Mouse (Mus musculus) cerebellum, postnatal 36 days (tissue): Measurements from ENCODE around the gene Pck1.

Experiments
- DNase-seq, 2 experiments: peaks; one replicate each; pipeline ENCODE4 v3.0.0; 2021 to 2022; ENCODE audit warnings: mixed read lengths in 2 of 2

Gene Pck1

DNA sequence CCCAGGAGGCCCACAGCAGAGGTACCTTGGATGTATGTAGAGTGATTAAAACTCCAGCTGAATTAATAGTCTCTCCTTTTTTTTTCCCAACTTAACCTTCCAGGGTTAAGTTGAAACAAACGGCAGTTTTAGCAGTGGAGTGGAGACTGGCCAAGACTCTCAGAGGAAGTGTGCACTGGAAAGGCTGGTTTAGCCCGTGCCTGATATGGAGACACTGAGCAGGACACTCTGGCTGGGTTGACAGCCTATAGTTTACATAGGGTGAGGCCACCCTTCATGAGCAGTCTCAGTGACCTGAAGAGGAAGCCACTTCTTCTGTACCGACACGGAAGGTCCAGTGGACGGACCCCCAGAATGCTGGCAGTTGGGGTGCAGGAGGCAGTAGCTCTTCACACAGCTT, 1.5 kb upstream of the Pck1 start:
- no peak for DNase-seq

DNA sequence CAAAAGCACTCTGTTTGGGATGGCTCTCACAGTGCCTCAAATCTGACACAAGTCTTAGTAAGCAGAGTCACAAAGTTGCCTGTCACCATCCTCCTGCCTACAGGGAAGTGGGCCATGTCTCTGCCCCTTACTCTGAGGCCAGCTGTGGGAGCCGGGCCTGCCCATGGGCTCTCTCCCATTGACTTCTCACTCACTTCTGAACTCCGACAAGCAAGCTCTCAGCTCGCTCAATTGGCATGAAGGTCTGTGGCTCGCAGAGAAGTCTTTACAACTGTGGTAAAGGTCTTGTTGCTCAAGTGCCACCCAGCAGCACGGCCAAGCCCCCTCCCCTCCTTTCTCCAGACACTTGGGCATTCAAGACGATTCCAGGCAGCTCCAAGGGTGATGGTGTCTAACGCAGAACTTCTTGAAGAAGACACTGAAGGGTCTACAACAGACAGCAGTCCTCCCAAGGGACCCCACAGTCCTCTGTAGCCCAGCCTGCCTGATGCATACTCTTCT, 1.0 kb upstream of the Pck1 start:
- no peak for DNase-seq

DNA sequence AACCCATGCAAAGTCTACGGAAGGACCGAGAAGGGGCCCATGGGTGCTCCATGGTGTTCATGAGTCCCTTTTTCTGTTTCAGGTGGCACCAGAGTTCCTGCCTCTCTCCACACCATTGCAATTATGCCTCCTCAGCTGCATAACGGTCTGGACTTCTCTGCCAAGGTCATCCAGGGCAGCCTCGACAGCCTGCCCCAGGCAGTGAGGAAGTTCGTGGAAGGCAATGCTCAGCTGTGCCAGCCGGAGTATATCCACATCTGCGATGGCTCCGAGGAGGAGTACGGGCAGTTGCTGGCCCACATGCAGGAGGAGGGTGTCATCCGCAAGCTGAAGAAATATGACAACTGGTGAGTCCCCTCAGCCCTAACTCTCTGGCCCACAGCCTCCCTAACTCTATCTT, 418 bp downstream of the Pck1 start:
- no peak for DNase-seq

DNA sequence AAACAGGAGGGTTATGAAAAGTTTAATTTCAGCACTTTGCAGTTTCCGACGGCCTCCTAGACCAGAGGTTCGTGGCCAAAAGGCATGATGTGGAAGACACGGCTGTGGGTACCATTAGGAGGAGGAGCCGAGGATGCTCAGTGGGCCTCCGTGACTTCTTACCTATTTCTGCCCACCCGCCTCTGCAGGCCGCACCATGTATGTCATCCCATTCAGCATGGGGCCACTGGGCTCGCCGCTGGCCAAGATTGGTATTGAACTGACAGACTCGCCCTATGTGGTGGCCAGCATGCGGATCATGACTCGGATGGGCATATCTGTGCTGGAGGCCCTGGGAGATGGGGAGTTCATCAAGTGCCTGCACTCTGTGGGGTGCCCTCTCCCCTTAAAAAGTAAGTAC, 1.7 kb downstream of the Pck1 start:
- no peak for DNase-seq

DNA sequence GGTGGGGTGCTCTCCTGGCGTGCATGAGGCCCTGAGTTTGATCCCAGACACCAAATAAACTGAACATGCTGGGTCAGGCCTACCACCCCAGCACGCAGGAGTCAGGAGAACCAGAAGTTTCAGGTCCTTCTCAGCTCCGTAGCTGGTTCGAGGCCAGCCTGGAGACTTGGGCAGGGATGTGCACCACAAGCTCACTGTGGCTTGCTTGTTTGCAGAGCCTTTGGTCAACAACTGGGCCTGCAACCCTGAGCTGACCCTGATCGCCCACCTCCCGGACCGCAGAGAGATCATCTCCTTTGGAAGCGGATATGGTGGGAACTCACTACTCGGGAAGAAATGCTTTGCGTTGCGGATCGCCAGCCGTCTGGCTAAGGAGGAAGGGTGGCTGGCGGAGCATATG, 2.1 kb downstream of the Pck1 start:
- no peak for DNase-seq

DNA sequence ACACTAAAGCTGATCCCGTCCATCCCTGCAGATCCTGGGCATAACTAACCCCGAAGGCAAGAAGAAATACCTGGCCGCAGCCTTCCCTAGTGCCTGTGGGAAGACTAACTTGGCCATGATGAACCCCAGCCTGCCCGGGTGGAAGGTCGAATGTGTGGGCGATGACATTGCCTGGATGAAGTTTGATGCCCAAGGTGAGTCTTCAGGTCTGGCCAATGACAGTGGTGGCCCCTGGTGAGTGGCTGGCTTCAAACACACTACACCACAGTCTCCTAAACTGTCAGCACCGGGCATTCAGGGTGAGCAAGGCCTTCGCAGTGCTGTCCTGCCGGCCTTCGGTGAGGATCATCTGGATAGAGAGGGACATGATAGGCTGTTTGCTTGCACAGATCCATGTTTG, 3.1 kb downstream of the Pck1 start:
- DNase-seq: no peak

DNA sequence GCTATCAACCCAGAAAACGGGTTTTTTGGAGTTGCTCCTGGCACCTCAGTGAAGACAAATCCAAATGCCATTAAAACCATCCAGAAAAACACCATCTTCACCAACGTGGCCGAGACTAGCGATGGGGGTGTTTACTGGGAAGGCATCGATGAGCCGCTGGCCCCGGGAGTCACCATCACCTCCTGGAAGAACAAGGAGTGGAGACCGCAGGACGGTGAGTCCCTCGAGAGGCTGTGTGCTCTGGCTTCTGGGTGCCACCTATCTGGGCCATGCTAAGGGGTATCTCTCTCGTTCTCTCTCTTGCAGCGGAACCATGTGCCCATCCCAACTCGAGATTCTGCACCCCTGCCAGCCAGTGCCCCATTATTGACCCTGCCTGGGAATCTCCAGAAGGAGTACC, 4.1 kb downstream of the Pck1 start:
- DNase-seq: no peak

DNA sequence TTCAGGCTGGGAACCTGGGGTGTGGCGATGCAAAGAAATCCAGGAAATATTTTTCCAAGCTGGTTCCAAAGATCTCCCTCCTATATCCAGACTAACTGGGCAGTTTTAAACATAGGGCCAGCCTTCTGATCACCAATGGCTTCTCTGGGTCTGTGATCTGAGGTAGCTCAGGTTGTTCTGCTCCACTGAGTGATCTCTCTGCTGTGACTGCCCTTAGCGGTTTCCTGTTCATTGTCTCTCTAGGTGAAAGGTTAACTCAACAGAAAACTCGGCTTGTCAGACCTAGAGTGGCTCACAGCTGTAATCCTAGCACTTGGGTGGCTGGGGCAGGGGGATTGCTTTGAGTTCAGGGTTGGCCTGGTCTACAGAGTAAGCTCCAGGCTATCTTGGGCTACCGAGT, 4.5 kb downstream of the Pck1 start:
- no peak for DNase-seq

DNA sequence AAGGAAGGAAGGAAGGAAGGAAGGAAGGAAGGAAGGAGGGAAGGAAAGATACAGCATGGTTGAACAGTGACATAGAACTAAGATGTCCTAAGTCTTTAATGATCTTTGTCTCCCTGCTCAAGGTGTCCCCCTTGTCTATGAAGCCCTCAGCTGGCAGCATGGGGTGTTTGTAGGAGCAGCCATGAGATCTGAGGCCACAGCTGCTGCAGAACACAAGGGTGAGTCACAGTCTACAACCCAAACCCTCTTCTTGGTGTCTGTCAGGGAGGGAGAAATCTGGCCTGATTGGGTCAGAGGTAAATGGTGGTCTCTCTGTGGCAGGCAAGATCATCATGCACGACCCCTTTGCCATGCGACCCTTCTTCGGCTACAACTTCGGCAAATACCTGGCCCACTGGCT, 5.0 kb downstream of the Pck1 start:
- DNase-seq: no peak

DNA sequence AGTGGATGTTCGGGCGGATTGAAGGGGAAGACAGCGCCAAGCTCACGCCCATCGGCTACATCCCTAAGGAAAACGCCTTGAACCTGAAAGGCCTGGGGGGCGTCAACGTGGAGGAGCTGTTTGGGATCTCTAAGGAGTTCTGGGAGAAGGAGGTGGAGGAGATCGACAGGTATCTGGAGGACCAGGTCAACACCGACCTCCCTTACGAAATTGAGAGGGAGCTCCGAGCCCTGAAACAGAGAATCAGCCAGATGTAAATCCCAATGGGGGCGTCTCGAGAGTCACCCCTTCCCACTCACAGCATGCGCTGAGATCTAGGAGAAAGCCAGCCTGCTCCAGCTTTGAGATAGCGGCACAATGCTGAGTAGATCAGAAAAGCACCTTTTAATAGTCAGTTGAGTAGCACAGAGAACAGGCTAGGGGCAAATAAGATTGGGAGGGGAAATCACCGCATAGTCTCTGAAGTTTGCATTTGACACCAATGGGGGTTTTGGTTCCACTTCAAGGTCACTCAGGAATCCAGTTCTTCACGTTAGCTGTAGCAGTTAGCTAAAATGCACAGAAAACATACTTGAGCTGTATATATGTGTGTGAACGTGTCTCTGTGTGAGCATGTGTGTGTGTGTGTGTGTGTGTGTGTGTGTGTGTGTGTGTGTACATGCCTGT, 5.7 kb downstream of the Pck1 start:
- DNase-seq: no peak

DNA sequence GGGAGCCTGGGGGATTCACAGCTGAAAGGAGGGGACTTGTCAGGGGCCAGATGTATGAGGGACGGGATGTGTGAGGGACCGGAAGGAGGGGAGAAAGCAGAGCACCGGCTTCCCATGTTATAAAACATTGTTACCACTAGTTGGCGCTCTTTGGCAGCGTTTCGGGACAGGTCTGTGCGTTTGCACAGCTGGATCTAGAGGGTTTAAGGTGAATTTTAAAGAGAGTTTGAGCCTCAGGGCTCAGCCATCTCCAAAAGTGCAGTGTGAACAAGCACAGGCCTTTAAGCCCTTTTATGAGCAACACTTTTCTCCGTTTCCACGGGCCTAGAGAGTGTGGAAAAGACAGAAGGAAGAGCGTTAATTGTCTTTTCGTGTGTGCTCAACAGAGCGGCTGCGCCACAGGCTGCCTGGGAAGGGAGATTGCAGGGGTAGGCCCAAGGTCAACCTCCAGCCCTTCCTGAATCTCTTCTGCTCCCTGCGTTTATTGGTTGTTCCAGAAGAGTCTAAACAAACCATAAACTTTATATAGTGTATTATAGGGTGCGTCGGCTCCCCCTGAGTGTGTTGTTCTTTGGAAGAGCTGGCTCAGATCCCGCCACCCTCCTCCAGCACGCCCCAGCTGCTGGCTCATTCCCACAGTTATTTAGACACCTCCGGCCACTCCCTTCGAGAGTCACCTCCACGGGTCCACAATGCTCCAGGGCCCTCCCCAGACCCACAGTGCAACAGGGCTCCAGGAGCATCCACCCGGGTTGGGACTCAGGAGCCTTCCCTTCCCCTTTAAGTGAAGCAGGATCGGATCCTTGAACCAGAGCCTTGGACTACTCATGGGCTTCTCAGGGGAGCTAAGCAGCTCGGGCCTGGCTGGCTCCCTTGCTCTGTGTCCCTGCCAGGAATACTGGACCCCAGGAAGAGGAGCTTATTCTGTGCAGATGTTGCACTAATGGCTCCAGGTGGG, 6.8 kb downstream of the Pck1 start:
- no peak for DNase-seq

DNA sequence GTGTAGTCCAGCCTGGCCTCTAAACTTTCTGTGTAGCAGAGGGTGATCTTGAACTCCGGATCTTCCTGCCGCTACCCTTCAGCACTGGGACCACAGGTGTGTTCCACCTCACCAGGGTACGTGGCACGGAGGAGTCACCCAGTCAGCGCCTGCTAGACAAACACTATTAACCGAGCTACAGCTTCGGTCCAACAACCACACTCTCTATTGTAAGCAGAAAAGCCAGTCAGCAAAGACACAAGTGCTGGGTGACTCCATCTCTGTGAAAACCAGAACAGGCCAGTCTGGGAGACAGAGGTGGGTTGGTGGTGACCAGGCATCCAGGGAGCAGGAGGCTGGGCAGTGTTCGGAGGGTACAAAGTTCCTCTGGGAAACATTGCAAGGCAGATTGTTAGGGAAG, 10.5 kb downstream of the Pck1 start:
- DNase-seq: no peak

DNA sequence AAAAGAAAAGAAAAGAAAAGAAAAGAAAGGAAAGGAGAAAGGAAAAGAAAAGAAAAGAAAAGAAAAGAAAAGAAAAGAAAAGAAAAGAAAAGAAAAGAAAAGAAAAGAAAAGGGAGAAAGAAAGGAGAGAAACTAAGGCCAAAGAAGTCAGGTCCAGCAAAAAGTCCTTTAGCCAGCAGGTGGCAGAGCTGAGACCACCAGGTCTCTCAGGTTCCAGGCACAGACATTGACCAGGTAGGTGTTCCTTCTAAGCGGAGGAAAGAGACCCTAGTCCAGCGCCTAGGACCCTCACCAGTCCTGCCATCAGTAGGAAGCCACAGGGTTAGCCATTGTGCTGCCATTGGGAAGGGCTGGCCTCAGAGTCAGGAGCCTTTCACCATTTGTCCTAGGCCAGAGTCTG, 11.5 kb downstream of the Pck1 start:
- no peak for DNase-seq

DNA sequence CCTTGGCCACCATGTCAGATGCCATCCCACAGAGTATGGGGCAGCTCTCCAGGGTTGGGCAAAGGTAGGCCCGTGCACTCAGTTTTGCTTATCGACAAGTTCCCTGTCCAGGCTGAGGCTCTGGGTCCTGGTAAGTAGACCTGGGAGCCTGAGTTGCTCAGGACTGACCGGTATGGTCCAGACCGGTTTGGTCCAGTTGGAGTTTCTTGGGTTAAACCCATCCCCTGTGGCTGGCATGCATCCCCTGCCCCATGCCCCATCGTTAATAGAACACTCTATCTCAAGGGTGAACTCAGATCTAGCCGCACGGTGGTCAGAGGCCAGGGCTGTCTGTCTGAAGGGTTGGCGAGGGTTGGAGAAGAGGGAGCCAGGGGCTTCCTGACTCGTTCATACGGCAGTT, 12.1 kb downstream of the Pck1 start:
- no peak for DNase-seq

DNA sequence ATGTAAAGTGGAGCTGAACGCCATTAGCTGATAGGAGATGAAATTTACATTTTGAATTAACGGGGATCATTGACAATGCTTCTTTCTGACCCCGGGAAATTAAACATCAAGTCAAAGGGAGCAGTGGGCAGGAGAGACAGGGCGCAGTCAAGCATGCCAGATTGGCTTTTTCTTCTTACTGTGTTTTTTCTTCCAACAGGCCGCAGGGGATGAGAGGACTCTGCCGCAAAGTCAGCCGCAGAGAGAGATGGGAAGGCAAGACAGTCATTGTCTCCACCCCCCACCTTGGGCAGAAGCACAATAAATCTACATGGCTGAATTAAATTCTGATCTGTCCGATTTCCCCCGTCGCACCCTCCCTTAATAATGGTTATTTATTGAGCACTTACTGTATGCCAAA, 12.5 kb downstream of the Pck1 start:
- DNase-seq: no peak

DNA sequence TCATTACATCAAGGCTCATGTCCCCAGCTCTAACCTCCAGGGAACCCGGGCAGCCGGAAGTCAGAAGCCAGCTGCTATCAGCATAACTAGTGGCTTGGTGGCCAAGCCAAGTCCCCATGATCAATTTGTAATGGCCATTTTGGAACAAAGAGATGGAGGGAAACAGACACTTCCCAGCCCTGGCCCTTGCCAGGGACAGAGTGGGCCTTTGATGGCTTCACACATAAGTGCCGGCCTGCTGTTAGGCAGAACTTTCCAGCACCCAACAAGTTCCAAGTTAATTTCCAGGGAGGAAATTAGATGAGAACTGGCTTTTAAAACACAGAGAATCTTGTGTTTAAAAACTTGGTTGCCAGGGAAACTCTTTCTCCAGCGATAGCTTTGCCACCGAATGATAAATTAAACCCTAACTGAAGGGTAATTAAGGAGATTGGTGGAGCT, 15.6 kb downstream of the Pck1 start:
- no peak for DNase-seq

DNA sequence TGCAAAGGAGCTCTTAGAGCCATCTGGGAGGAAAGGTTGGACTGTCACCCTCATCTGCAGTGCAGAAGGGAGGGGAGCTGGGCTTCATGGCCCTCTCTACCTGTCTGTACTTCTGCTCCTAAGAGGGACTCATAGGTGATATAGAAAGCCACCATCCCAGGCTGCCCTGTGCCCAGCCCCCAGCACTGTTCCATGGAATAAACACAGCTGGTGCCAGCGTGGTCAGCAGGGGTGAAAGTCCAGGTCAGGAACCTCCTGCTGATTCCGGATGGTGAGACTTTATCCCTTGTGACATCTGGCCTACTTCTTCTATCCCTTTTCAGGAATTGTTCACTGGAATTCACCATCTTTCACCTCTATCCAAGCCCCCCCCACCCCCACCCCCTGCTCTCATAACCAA, 17.2 kb downstream of the Pck1 start:
- DNase-seq: no peak

DNA sequence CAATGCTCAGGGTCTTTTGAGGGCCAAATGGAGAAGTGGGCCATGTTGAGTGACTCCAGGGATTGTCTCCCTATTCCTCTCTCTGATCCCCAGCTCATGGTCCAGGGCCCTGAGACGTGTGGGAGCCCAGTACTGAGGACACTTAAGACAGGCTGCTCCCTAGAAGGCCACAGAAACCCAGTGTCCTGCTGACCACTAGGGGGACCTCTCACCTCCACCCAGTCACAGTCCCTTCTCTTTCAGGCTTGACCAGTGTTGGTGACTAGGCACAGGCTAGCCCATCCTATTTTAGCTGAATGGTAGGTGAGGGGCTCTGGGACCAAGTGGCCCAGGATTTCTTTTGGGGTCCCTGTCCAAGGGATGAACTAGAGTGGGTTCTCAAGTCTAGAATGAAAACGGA, 17.9 kb downstream of the Pck1 start:
- DNase-seq: no peak

DNA sequence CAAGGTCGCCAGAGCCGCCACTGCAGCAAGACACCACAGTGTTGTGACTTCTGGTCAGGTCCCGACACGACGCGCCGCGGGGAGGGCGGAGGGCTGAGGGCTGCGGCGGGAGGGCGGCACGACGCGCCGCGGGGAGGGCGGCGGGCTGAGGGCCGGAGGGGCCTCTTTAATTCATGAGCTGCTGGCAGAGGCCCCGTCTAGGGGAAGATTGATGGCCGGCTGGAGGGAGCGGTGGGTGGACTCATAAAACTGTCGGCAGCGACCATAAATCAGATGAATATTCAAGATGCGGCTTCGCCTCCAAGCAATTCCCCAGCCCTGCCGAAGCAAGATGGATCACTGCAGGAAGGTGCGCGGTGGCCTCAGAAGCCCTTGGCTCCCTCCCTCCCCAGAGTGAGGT, 18.6 kb downstream of the Pck1 start:
- DNase-seq: peak in 1 of 2 experiments; percentile 16

DNA sequence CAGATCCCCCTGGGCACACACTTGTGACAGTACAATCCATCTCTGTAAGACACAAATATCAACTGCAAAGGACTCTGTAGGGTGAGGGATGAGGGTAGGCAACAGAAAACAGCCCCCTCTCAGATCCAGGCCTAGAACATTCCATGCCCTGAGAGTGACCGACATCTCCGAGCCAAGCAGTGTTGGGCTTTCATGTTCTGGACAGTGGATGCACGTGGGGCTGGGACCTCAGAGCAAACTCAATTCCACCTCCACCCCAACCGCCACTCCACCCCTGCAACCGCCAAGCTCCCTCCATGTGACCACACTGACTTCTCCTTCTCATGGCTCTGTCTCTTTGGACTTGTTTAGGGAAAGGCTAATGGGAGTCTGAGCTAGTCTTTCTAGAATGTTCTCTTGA, 19.1 kb downstream of the Pck1 start:
- no peak for DNase-seq

DNA sequence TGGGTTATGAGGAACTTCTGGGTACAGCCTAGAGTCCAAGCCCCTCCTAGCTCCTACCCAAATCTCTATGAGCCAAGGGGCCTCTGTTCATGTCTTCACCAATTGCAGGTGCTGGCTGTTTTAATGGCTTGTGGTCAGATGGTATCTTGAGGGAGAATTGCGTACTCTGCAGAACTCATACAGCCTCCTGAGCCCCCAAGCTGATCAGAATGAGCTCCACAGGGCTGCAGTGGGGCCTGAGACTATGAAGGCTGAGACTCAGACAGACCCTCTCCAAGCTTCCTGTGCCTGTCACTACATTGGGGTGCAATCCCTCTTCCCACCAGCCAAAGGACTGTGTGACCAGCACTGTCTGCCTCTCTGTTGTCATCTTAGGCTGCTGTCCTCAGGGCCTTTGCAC, 19.5 kb downstream of the Pck1 start:
- no peak for DNase-seq

DNA sequence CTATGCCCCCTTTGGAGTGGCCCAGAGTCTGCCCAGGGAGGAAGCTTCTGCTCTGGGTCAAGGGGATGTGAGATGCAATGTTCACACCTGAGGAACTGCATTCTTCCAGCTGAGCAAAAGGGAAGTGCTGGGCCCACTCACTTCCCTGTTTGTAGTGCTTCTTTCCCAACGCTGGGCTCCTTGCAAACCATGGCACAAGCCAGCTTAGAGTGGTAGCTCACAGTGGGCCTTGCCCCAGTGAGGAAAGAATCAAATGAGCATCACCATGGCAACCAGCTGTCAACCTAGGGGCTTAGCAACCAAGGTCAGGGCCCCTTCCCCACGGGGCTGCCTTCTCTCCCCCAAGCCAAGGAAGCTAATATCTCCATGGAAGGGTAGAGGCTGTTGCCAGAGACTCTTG, 20.2 kb downstream of the Pck1 start:
- DNase-seq: no peak

DNA sequence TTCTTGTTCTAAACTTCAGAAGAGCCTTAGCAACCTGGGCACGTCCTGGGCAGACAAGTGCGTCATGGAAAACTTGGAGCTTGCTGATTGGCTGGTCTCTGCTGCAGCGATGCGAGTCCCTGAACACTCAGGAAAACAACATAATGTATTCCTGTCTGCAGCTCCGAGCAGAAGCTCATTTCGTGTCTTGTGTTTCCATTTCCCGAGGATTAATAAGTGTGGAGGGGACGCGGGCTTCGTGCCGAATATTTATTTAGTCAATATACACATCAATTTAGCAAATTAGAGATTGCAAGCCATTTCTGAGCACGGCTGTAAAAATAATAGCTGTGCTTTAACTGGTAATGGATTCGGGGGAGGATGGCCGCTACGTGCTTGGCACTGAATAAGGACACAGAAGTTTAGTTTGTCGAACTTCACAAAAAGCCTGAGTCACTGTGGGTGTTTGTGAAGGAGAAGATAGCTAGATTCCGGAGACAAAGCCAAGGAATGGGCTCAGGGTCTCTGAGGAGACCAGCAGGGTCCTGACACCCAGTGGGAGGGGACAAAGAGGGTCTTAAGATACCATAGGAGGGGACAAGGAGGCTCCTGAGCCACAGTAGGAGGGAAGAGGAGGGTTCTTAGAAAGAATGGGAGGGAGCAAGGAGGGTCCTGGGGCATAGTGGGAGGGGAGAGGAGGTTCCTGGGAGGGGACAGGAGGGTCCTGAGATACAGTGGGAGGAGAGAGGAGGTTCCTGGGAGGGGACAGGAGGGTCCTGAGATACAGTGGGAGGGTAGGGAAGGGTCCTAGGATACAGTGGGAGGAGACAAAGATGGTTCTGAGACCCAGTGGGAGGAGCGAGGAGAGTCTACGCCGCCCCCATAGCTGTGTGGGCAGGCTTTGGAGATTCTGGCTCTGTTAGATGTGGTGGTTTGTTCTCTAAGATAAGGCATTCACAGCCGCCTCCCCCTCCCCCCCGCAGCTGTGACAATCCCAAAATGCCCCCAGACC, 21.0 kb downstream of the Pck1 start:
- DNase-seq: no peak
